Mouse (Mus musculus): ENCODE measurements around the gene Carnmt1. TPM values are rescaled to one million over a fixed set of nuclear protein-coding genes. Genes with fewer than 3 reads are reported as not detected.
A peak's percentile ranks its signal among the peaks of the same experiment; 100 is the strongest.

Carnmt1 gene
- polyA plus RNA-seq, 1 experiment, result 6.3 TPM

DNA sequence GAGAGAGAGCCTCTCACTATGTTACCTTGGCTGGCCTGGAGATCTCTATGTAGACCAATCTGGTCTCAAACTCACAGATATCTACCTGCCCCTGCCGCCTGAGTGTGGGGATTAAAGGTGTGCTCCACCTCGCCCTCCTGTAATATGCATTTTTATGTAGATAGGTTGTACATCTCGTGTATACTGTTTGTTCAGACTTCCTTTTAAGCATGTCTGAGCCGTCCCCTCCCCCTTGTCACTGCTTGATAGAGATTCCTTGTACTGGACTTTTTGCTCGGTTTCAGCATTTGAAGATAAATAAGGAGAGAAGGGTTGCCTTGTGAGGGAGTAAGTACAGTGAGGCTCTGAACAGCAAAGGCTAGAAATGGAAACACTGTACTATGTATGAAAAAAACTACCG, 17.5 kb upstream of the Carnmt1 start:
- TF ChIP-seq CTCF (conservative IDR thresholded peaks at IDR 0.05; ENCODE audit: insufficient read depth, insufficient read length, low read depth, low read length) (no peak), POLR2A (IDR thresholded peaks at IDR 0.05; ENCODE audit: low read depth, low read length) (no peak)
- H3K4me3 ChIP-seq (ENCODE audit: insufficient read depth, low read depth, low read length), result no peak overlapping the region
- WGBS, result 87% methylated on average over 6 of the region's 6 CpGs
- no peaks in the 10 kb centered on the region for H3K4me1 ChIP-seq (ENCODE audit: control insufficient read depth, insufficient read depth, low read length)
- no peaks in the 10 kb centered on the region for H3K27me3 ChIP-seq (replicated peaks; ENCODE audit: control insufficient read depth, insufficient read depth, low read length)
- peaks cover 4% of the 10 kb centered on the region for H3K36me3 ChIP-seq (ENCODE audit: control insufficient read depth, insufficient read depth, low read length)
- no peak for DNase-seq
- no peak overlapping the region for H3K27ac ChIP-seq (ENCODE audit: insufficient read depth, low read depth, low read length)

DNA sequence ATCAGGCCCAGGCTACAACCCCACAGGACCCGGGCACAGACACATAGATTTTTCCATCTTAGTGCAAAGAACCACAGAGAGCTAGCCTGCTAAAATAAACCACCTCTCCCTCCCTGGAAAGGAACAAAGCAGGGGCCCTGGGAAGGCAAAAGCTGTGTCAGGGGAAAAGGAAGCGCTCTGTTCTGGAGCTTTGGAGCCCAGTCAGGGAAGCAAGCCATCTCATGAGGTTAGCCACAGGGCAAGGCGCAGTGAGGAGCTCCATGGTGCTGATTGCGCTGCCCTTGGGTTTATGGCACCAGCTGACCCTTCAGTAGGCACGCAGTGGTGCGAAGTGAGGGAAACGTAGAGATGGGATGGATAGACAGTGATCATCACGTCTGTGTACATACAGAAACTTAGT, 16.2 kb upstream of the Carnmt1 start:
- TF ChIP-seq POLR2A (IDR thresholded peaks at IDR 0.05; ENCODE audit: low read depth, low read length) (no peak), CTCF (conservative IDR thresholded peaks at IDR 0.05; ENCODE audit: insufficient read depth, insufficient read length, low read depth, low read length) (no peak)
- Histone ChIP-seq H3K27ac (ENCODE audit: insufficient read depth, low read depth, low read length) (no peak overlapping the region), H3K27me3 (replicated peaks; ENCODE audit: control insufficient read depth, insufficient read depth, low read length) (no peaks in the 10 kb centered on the region), H3K4me3 (ENCODE audit: insufficient read depth, low read depth, low read length) (no peak overlapping the region), H3K4me1 (ENCODE audit: control insufficient read depth, insufficient read depth, low read length) (0 out of 2 replicates have a peak, but pooled peaks cover 2% of the 10 kb centered on the region), H3K36me3 (ENCODE audit: control insufficient read depth, insufficient read depth, low read length) (peaks cover 3% of the 10 kb centered on the region)
- WGBS, result 84% methylated on average over 8 of the region's 8 CpGs
- no peak for DNase-seq

DNA sequence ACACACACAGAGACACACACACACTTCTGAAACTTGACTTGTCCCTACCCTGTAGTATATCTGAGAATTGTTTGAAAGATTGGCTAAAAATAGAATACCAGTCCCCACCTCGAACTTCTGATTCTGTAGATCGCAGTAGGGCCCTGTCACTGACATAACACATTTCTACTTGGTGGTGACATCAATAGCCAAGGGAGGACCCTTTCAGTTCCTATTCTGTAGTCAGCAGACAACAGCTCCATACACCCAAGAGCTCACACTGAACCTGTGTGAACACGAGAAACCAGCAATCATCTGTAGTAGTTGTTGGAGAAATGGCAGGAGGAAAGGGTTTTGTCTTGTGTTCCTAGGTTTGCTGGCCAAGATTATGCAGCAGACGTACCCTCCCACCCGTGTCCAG, 15.6 kb upstream of the Carnmt1 start:
- no peak for DNase-seq
- Histone ChIP-seq H3K27me3 (replicated peaks; ENCODE audit: control insufficient read depth, insufficient read depth, low read length) (no peaks in the 10 kb centered on the region), H3K4me3 (ENCODE audit: insufficient read depth, low read depth, low read length) (no peak overlapping the region), H3K27ac (ENCODE audit: insufficient read depth, low read depth, low read length) (no peak overlapping the region), H3K36me3 (ENCODE audit: control insufficient read depth, insufficient read depth, low read length) (peaks cover 3% of the 10 kb centered on the region), H3K4me1 (ENCODE audit: control insufficient read depth, insufficient read depth, low read length) (0 out of 2 replicates have a peak, but pooled peaks cover 2% of the 10 kb centered on the region)
- no peak for TF ChIP-seq CTCF (conservative IDR thresholded peaks at IDR 0.05; ENCODE audit: insufficient read depth, insufficient read length, low read depth, low read length)
- TF ChIP-seq POLR2A (IDR thresholded peaks at IDR 0.05; ENCODE audit: low read depth, low read length), result no peak
- 74% methylated on average over 5 of the region's 5 CpGs for WGBS

DNA sequence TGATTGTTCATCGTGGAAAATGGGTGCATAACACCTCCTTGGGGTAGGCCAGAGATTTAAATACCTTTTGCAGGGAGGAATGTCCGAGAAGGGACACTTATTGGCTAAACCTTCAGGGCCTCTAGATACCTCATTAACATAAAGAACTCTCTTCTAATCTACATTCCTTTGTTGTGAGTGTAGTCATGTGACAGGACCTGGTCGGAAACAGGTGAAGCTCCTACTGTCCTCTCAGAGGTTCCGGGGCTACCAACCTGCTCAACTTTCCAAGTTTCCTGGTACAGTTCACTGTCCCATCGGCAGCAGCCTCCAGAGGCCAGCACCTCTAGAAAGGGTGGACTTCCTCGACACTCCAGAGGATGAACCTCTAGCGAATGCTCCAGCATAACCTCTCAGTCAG, 14.6 kb upstream of the Carnmt1 start:
- WGBS, result 84% methylated on average over 7 of the region's 7 CpGs
- H3K27ac ChIP-seq (ENCODE audit: insufficient read depth, low read depth, low read length), result no peak overlapping the region
- TF ChIP-seq CTCF (conservative IDR thresholded peaks at IDR 0.05; ENCODE audit: insufficient read depth, insufficient read length, low read depth, low read length), result no peak
- no peak for TF ChIP-seq POLR2A (IDR thresholded peaks at IDR 0.05; ENCODE audit: low read depth, low read length)
- H3K4me3 ChIP-seq (ENCODE audit: insufficient read depth, low read depth, low read length), result no peak overlapping the region
- peaks cover 3% of the 10 kb centered on the region for H3K36me3 ChIP-seq (ENCODE audit: control insufficient read depth, insufficient read depth, low read length)
- H3K4me1 ChIP-seq (ENCODE audit: control insufficient read depth, insufficient read depth, low read length), result 0 out of 2 replicates have a peak, but pooled peaks cover 2% of the 10 kb centered on the region
- no peak for DNase-seq
- no peaks in the 10 kb centered on the region for H3K27me3 ChIP-seq (replicated peaks; ENCODE audit: control insufficient read depth, insufficient read depth, low read length)

DNA sequence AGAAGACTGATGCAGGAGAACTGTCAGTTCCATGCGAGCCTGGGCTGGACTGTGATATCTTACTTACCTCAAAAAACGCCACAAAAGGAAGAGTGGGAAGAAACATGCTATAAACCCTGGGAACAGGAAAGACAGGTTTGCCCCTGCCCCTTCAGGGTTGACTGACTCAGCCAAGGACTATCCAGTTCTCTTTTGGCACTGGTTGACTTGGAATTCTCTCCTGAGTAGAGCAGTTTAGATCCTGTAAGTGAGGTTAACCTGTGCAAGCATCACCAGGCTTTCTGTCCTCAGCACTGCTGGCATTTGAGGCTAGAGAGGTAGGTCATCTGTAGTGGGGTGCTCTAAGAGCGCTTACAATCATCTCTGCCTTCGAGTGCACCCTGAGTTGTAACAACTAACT, 12.1 kb upstream of the Carnmt1 start:
- peak; percentile 35 for DNase-seq
- Histone ChIP-seq H3K36me3 (ENCODE audit: control insufficient read depth, insufficient read depth, low read length) (no peaks in the 10 kb centered on the region), H3K4me3 (ENCODE audit: insufficient read depth, low read depth, low read length) (no peak overlapping the region), H3K27me3 (replicated peaks; ENCODE audit: control insufficient read depth, insufficient read depth, low read length) (no peaks in the 10 kb centered on the region), H3K4me1 (ENCODE audit: control insufficient read depth, insufficient read depth, low read length) (0 out of 2 replicates have a peak, but pooled peaks cover 2% of the 10 kb centered on the region), H3K27ac (ENCODE audit: insufficient read depth, low read depth, low read length) (no peak overlapping the region)
- WGBS, result 58% methylated on average over 4 of the region's 4 CpGs
- no peak for TF ChIP-seq POLR2A (IDR thresholded peaks at IDR 0.05; ENCODE audit: low read depth, low read length)
- TF ChIP-seq CTCF (conservative IDR thresholded peaks at IDR 0.05; ENCODE audit: insufficient read depth, insufficient read length, low read depth, low read length), result no peak

DNA sequence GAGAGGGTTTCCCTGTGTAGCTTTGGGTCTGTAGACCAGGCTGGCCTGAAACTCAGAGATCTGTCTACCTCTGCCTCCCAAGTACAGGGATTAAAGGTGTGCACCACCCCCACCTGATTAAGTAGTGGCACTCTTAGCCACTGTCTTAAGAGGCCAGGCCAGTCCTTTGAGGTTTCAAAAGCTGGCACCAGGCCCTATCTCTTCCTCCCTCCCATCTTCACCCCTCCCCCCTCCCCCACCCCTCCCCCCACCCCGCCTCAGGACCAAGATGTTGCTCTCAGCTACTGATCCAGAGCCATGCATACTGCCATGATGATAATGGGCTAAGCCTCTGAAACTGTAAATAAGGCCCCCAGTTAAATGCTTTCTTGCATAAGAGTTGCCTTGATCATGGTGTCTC, 11.2 kb upstream of the Carnmt1 start:
- 60% methylated on average over 1 of the region's 1 CpGs for WGBS
- no peak for TF ChIP-seq POLR2A (IDR thresholded peaks at IDR 0.05; ENCODE audit: low read depth, low read length)
- H3K4me3 ChIP-seq (ENCODE audit: insufficient read depth, low read depth, low read length), result no peak overlapping the region
- 0 out of 2 replicates have a peak, but pooled peaks cover 2% of the 10 kb centered on the region for H3K4me1 ChIP-seq (ENCODE audit: control insufficient read depth, insufficient read depth, low read length)
- no peak overlapping the region for H3K27ac ChIP-seq (ENCODE audit: insufficient read depth, low read depth, low read length)
- no peaks in the 10 kb centered on the region for H3K27me3 ChIP-seq (replicated peaks; ENCODE audit: control insufficient read depth, insufficient read depth, low read length)
- no peak for DNase-seq
- no peaks in the 10 kb centered on the region for H3K36me3 ChIP-seq (ENCODE audit: control insufficient read depth, insufficient read depth, low read length)

DNA sequence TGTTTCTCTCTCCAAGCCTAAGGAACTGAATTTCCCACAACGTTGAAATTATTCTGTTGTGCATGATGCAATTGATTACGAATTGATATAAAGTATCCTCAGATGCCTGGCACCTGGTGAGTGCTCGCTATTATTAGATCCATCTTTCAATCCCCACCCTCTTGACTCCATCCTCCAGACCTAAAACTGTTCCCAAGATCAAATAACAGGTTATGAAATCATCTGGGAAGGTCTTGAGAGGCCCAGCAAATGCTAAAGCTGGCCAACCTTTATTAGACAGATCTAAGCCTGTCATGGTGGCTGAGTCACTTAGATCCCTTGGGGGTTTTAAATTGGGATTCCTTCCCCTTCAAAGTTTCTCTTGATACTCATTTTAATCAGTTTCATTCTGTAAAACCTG, 10.1 kb upstream of the Carnmt1 start:
- DNase-seq, result no peak
- no peaks in the 10 kb centered on the region for H3K27me3 ChIP-seq (replicated peaks; ENCODE audit: control insufficient read depth, insufficient read depth, low read length)
- H3K36me3 ChIP-seq (ENCODE audit: control insufficient read depth, insufficient read depth, low read length), result no peaks in the 10 kb centered on the region
- 0 out of 2 replicates have a peak, but pooled peaks cover 2% of the 10 kb centered on the region for H3K4me1 ChIP-seq (ENCODE audit: control insufficient read depth, insufficient read depth, low read length)
- 91% methylated on average over 3 of the region's 3 CpGs for WGBS
- no peak overlapping the region for H3K4me3 ChIP-seq (ENCODE audit: insufficient read depth, low read depth, low read length)
- H3K27ac ChIP-seq (ENCODE audit: insufficient read depth, low read depth, low read length), result no peak overlapping the region
- TF ChIP-seq CTCF (conservative IDR thresholded peaks at IDR 0.05; ENCODE audit: insufficient read depth, insufficient read length, low read depth, low read length), result no peak
- TF ChIP-seq POLR2A (IDR thresholded peaks at IDR 0.05; ENCODE audit: low read depth, low read length), result no peak

DNA sequence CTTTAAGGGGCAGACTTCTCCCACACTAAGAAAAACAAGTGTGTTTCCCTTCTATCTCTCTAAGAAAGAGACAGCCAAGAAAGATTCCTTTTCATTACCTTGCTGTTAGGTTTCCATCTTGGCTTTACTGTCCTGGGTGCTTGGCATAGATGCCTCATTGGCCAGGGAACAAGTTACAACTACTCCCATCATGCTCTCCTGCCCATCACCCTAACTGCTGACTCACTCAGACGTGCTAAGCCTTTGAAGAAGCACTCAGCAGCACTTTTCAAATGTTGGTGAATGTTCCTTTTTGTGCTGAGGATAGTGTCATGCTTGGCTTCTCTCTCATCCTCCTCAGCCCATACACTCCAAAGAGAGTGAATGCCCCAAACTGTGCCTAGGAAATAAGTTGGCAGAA, 8.9 kb upstream of the Carnmt1 start:
- TF ChIP-seq POLR2A (IDR thresholded peaks at IDR 0.05; ENCODE audit: low read depth, low read length) (no peak), CTCF (conservative IDR thresholded peaks at IDR 0.05; ENCODE audit: insufficient read depth, insufficient read length, low read depth, low read length) (no peak)
- 0 out of 2 replicates have a peak, but pooled peaks cover 2% of the 10 kb centered on the region for H3K4me1 ChIP-seq (ENCODE audit: control insufficient read depth, insufficient read depth, low read length)
- no peaks in the 10 kb centered on the region for H3K27me3 ChIP-seq (replicated peaks; ENCODE audit: control insufficient read depth, insufficient read depth, low read length)
- DNase-seq, result no peak
- no peak overlapping the region for H3K27ac ChIP-seq (ENCODE audit: insufficient read depth, low read depth, low read length)
- no peak overlapping the region for H3K4me3 ChIP-seq (ENCODE audit: insufficient read depth, low read depth, low read length)
- no peaks in the 10 kb centered on the region for H3K36me3 ChIP-seq (ENCODE audit: control insufficient read depth, insufficient read depth, low read length)
- 40% methylated on average over 1 of the region's 1 CpGs for WGBS

Measured in kidney, adult 2 months (tissue).